Mouse (Mus musculus) hindbrain, embryonic 16.5 days (tissue): ENCODE measurements around the gene Fcmr. TPM values are rescaled to one million over a fixed set of nuclear protein-coding genes. Genes with fewer than 3 reads are reported as not detected.

ENCODE experiments used
- ATAC-seq: fragments of 200-750 bp; cut with Nextera tagmentation; 2 replicates; pipeline ENCODE4 v1.8.0; 2017; ENCODE audit warnings: moderate TSS enrichment, moderate library complexity
- H3K27ac ChIP-seq: fragments of 300-500 bp; sonication (generic); 2 replicates; pipeline ENCODE4 v1.5.1; 2014; ENCODE audit warnings: low read depth, mild to moderate bottlenecking, control low read depth, low read length, moderate library complexity
- H3K27me3 ChIP-seq: fragments of 300-500 bp; sonication (generic); replicated peaks from 2 replicates; pipeline ENCODE4 v1.6.1; 2014; ENCODE audit warnings: low read length; ENCODE audit not compliant: control insufficient read depth, insufficient read depth
- H3K36me3 ChIP-seq: fragments of 300-500 bp; sonication (generic); 2 replicates; pipeline ENCODE4 v1.6.1; 2014; ENCODE audit warnings: mild to moderate bottlenecking, low read length, moderate library complexity, mixed read lengths; ENCODE audit not compliant: control insufficient read depth, insufficient read depth
- H3K4me1 ChIP-seq: fragments of 300-500 bp; sonication (generic); 2 replicates; pipeline ENCODE4 v1.6.1; 2014; ENCODE audit warnings: low read depth, low read length; ENCODE audit not compliant: control insufficient read depth, insufficient read depth
- H3K4me2 ChIP-seq: fragments of 300-500 bp; sonication (generic); 2 replicates; pipeline ENCODE4 v1.6.1; 2014; ENCODE audit warnings: mild to moderate bottlenecking, low read length, control low read depth, moderate library complexity
- H3K4me3 ChIP-seq: fragments of 300-500 bp; sonication (generic); 2 replicates; pipeline ENCODE4 v1.5.1; 2014; ENCODE audit warnings: mild to moderate bottlenecking, low read length, control low read depth, moderate library complexity
- H3K9ac ChIP-seq: fragments of 300-500 bp; sonication (generic); 2 replicates; pipeline ENCODE4 v1.6.1; 2014; ENCODE audit warnings: low read depth, mild to moderate bottlenecking, control low read depth, low read length, moderate library complexity
- H3K9me3 ChIP-seq: fragments of 300-500 bp; sonication (generic); 2 replicates; pipeline ENCODE4 v1.6.1; 2014; ENCODE audit warnings: mild to moderate bottlenecking, low read length, moderate library complexity; ENCODE audit not compliant: control insufficient read depth
- WGBS: fragments of 180-500 bp; shearing (Covaris S2); extraction: QIAGEN DNeasy Blood & Tissue Kit; methylation state at CpG from one replicate; pipeline ENCODE4 v1.1.7; 2014; 5-methylcytosine and 5-hydroxymethylcytosine counted together
- polyA plus RNA-seq: library from polyadenylated mRNA; unstranded; fragments of >200 nt; fragmentation: Nextera tagmentation; extraction: Ambion mirVana; gene quantifications from 2 replicates; pipeline ENCODE4 v1.2.1, GENCODE M21; 2015

The Fcmr gene
- polyA plus RNA-seq, 1 experiment from 2014 or later: 2.4 TPM

- Histone ChIP-seq H3K4me3 (no peak overlapping the region), H3K9ac (no peak overlapping the region), H3K27ac (no peak overlapping the region), H3K4me2 (no peak overlapping the region), H3K4me1 (no peaks in the 10 kb centered on the region), H3K9me3 (no peaks in the 10 kb centered on the region), H3K36me3 (no peaks in the 10 kb centered on the region), H3K27me3 (no peaks in the 10 kb centered on the region)
- no peak for ATAC-seq
- 84% methylated on average over 9 of the region's 9 CpGs for WGBS
Measured at GRCm38 (mm10) chr1:130854819-130855218, 10.7 kb upstream of the Fcmr start.

GRCm38 (mm10) chr1:130855723-130856122 lies 9.7 kb upstream of the Fcmr start:
- no peaks in the 10 kb centered on the region for H3K36me3 ChIP-seq
- H3K4me2 ChIP-seq: no peak overlapping the region
- H3K27me3 ChIP-seq: no peaks in the 10 kb centered on the region
- H3K27ac ChIP-seq: no peak overlapping the region
- no peak for ATAC-seq
- H3K4me1 ChIP-seq: no peaks in the 10 kb centered on the region
- no peak overlapping the region for H3K9ac ChIP-seq
- no peaks in the 10 kb centered on the region for H3K9me3 ChIP-seq
- H3K4me3 ChIP-seq: no peak overlapping the region
- 89% methylated on average over 2 of the region's 2 CpGs for WGBS

GRCm38 (mm10) chr1:130857456-130857855 lies 8.0 kb upstream of the Fcmr start:
- Histone ChIP-seq H3K4me1 (no peaks in the 10 kb centered on the region), H3K4me2 (no peak overlapping the region), H3K9ac (no peak overlapping the region), H3K4me3 (no peak overlapping the region), H3K36me3 (no peaks in the 10 kb centered on the region), H3K27ac (no peak overlapping the region), H3K9me3 (no peaks in the 10 kb centered on the region), H3K27me3 (no peaks in the 10 kb centered on the region)
- WGBS: 78% methylated on average over 4 of the region's 4 CpGs
- ATAC-seq: no peak

GRCm38 (mm10) chr1:130864238-130864637 lies 1.2 kb upstream of the Fcmr start:
- WGBS: 87% methylated on average over 4 of the region's 4 CpGs

GRCm38 (mm10) chr1:130864741-130865140 lies 728 bp upstream of the Fcmr start:
- WGBS: 95% methylated on average over 5 of the region's 5 CpGs
- no peak for ATAC-seq

More at GRCm38 (mm10) chr1:130864238-130864637, 1.2 kb upstream of the Fcmr start:
- no peak for ATAC-seq
- Histone ChIP-seq H3K27me3 (no peaks in the 10 kb centered on the region), H3K9me3 (no peaks in the 10 kb centered on the region), H3K4me3 (no peak overlapping the region), H3K4me1 (no peaks in the 10 kb centered on the region), H3K27ac (no peak overlapping the region), H3K4me2 (no peak overlapping the region), H3K36me3 (no peaks in the 10 kb centered on the region), H3K9ac (no peak overlapping the region)

GRCm38 (mm10) chr1:130872912-130873311 lies 7.4 kb downstream of the Fcmr start:
- no peaks in the 10 kb centered on the region for H3K27me3 ChIP-seq
- H3K9me3 ChIP-seq: no peaks in the 10 kb centered on the region
- no peak overlapping the region for H3K9ac ChIP-seq
- no peak for ATAC-seq
- H3K4me1 ChIP-seq: no peaks in the 10 kb centered on the region; the same call in 1 of the 2 replicates
- no peaks in the 10 kb centered on the region for H3K36me3 ChIP-seq
- H3K4me2 ChIP-seq: no peak overlapping the region
- 92% methylated on average over 2 of the region's 2 CpGs for WGBS
- H3K4me3 ChIP-seq: no peak overlapping the region
- H3K27ac ChIP-seq: no peak overlapping the region

More at GRCm38 (mm10) chr1:130864741-130865140, 728 bp upstream of the Fcmr start:
- H3K36me3 ChIP-seq: no peaks in the 10 kb centered on the region
- H3K4me2 ChIP-seq: no peak overlapping the region
- no peaks in the 10 kb centered on the region for H3K27me3 ChIP-seq
- no peak overlapping the region for H3K9ac ChIP-seq
- no peaks in the 10 kb centered on the region for H3K9me3 ChIP-seq
- no peak overlapping the region for H3K4me3 ChIP-seq
- no peaks in the 10 kb centered on the region for H3K4me1 ChIP-seq
- no peak overlapping the region for H3K27ac ChIP-seq

- peak; percentile 75 for ATAC-seq
- no peaks in the 10 kb centered on the region for H3K9me3 ChIP-seq
- H3K27me3 ChIP-seq: peaks cover 6% of the 10 kb centered on the region; the same call in 1 of the 2 replicates
- no peak overlapping the region for H3K4me3 ChIP-seq
- peaks cover 4% of the 10 kb centered on the region for H3K4me1 ChIP-seq
- H3K9ac ChIP-seq: no peak overlapping the region
- no peak overlapping the region for H3K4me2 ChIP-seq
- H3K36me3 ChIP-seq: no peaks in the 10 kb centered on the region
- WGBS: 42% methylated on average over 3 of the region's 3 CpGs
- H3K27ac ChIP-seq: no peak overlapping the region
Measured at GRCm38 (mm10) chr1:130875139-130875538, 9.7 kb downstream of the Fcmr start.

GRCm38 (mm10) chr1:130875910-130876309 lies 10.4 kb downstream of the Fcmr start:
- Histone ChIP-seq H3K9me3 (no peaks in the 10 kb centered on the region), H3K4me3 (no peak overlapping the region), H3K4me1 (peaks cover 4% of the 10 kb centered on the region), H3K36me3 (no peaks in the 10 kb centered on the region), H3K9ac (no peak overlapping the region), H3K27ac (no peak overlapping the region), H3K4me2 (no peak overlapping the region), H3K27me3 (peaks cover 6% of the 10 kb centered on the region; the same call in 1 of the 2 replicates)
- no peak for ATAC-seq
- WGBS: 71% methylated on average over 3 of the region's 3 CpGs

GRCm38 (mm10) chr1:130876931-130877509 lies 11.6 kb downstream of the Fcmr start:
- WGBS: 22% methylated on average over 3 of the region's 3 CpGs
- H3K9ac ChIP-seq: no peak overlapping the region
- no peak overlapping the region for H3K4me3 ChIP-seq
- peaks cover 4% of the 10 kb centered on the region for H3K4me1 ChIP-seq
- H3K4me2 ChIP-seq: no peak overlapping the region
- H3K27me3 ChIP-seq: peaks cover 6% of the 10 kb centered on the region; the same call in 1 of the 2 replicates
- no peaks in the 10 kb centered on the region for H3K9me3 ChIP-seq
- no peak overlapping the region for H3K27ac ChIP-seq
- no peaks in the 10 kb centered on the region for H3K36me3 ChIP-seq
- no peak for ATAC-seq
